Mouse (Mus musculus) limb, embryonic 13.5 days (tissue): ENCODE measurements at regions not wholly inside any gene's neighbourhood (a gene's known extent, or its start where the extent isn't known, plus 50 kb on each side); places are given as distances from the start of the nearest gene placed in this dataset.
A peak's percentile ranks its signal among the peaks of the same experiment; 100 is the strongest.

Experiments used
- ATAC-seq: fragments of 200-750 bp; cut with Nextera tagmentation; 2 replicates; pipeline ENCODE4 v1.8.0; 2017; ENCODE audit warnings: low read depth, moderate number of reproducible peaks, moderate TSS enrichment; ENCODE audit not compliant: low FRiP score
- H3K27ac ChIP-seq: fragments of 300-500 bp; sonication (generic); 2 replicates; pipeline ENCODE4 v1.5.1; 2015; ENCODE audit warnings: inconsistent platforms, mild to moderate bottlenecking, moderate library complexity
- H3K27me3 ChIP-seq: fragments of 300-500 bp; sonication (generic); 2 replicates; pipeline ENCODE4 v1.6.1; 2015; ENCODE audit warnings: mild to moderate bottlenecking, inconsistent platforms
- H3K36me3 ChIP-seq: fragments of 300-500 bp; sonication (generic); 2 replicates; pipeline ENCODE4 v1.6.1; 2015; ENCODE audit warnings: inconsistent platforms, mild to moderate bottlenecking, moderate library complexity
- H3K4me1 ChIP-seq: fragments of 300-500 bp; sonication (generic); 2 replicates; pipeline ENCODE4 v1.6.1; 2015; ENCODE audit warnings: inconsistent platforms
- H3K4me2 ChIP-seq: fragments of 300-500 bp; sonication (generic); replicated peaks from 2 replicates; pipeline ENCODE4 v1.6.1; 2015; ENCODE audit warnings: inconsistent platforms, mild to moderate bottlenecking, moderate library complexity
- H3K4me3 ChIP-seq: fragments of 300-500 bp; sonication (generic); 2 replicates; pipeline ENCODE4 v1.5.1; 2015; ENCODE audit warnings: moderate library complexity, mild to moderate bottlenecking, inconsistent platforms
- H3K9ac ChIP-seq: fragments of 300-500 bp; sonication (generic); 2 replicates; pipeline ENCODE4 v1.6.1; 2015; ENCODE audit warnings: mild to moderate bottlenecking, inconsistent platforms
- H3K9me3 ChIP-seq: fragments of 300-500 bp; sonication (generic); 2 replicates; pipeline ENCODE4 v1.6.1; 2016; ENCODE audit warnings: inconsistent platforms
- WGBS: fragments of 180-500 bp; shearing (Covaris S2); methylation state at CpG from one replicate; pipeline ENCODE4 v1.1.7; 2015; 5-methylcytosine and 5-hydroxymethylcytosine counted together

DNA sequence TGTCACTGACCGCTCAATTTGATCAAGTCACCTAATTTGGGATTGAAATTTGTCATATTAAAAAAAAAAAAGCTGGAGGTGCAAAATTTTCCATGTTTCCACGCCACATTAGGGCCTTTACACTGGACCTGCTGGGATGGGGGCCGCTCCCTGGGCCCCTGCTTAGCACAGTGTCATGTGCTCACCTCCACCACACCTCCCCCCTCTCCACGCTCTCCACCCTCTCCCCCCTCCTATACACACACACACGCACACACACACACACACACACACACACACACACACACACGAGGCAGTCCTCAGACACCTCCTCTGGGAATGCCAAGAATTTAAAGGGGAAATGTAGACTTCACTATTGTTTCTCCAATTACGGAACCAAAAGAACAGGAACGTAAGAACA lies 156.8 kb upstream of the Arid2 start:
- H3K9me3 ChIP-seq = no peaks in the 10 kb centered on the region
- no peak overlapping the region for H3K9ac ChIP-seq
- H3K4me1 ChIP-seq = peaks cover 33% of the 10 kb centered on the region
- WGBS = 65% methylated on average over 7 of the region's 8 CpGs
- H3K4me3 ChIP-seq = no peak overlapping the region
- no peak overlapping the region for H3K27ac ChIP-seq
- ATAC-seq = no peak
- H3K36me3 ChIP-seq = no peaks in the 10 kb centered on the region
- no peak overlapping the region for H3K4me2 ChIP-seq
- H3K27me3 ChIP-seq = no peaks in the 10 kb centered on the region

GRCm38 (mm10) chr15:96131582-96132091 lies 155.7 kb upstream of the Arid2 start:
- no peaks in the 10 kb centered on the region for H3K27me3 ChIP-seq
- ATAC-seq = no peak
- H3K4me3 ChIP-seq = no peak overlapping the region
- H3K9me3 ChIP-seq = no peaks in the 10 kb centered on the region
- H3K27ac ChIP-seq = no peak overlapping the region
- no peak overlapping the region for H3K4me2 ChIP-seq
- H3K9ac ChIP-seq = no peak overlapping the region
- no peaks in the 10 kb centered on the region for H3K36me3 ChIP-seq
- H3K4me1 ChIP-seq = peaks cover 33% of the 10 kb centered on the region

GRCm38 (mm10) chr15:96132636-96133035 lies 154.7 kb upstream of the Arid2 start:
- H3K27ac ChIP-seq = no peak overlapping the region; the same call in 1 of the 2 replicates
- H3K36me3 ChIP-seq = no peaks in the 10 kb centered on the region
- no peaks in the 10 kb centered on the region for H3K27me3 ChIP-seq
- peaks cover 33% of the 10 kb centered on the region for H3K4me1 ChIP-seq
- no peaks in the 10 kb centered on the region for H3K9me3 ChIP-seq
- no peak overlapping the region for H3K4me2 ChIP-seq
- peak; percentile 66; the same call in 1 of the 2 replicates for ATAC-seq
- WGBS = 70% methylated on average over 3 of the region's 3 CpGs
- no peak overlapping the region for H3K4me3 ChIP-seq
- H3K9ac ChIP-seq = no peak overlapping the region

- H3K4me1 ChIP-seq = peaks cover 40% of the 10 kb centered on the region
- WGBS = 26% methylated on average over 13 of the region's 13 CpGs
- ATAC-seq = 0 out of 2 replicates have a peak, but pooled peaks have one; percentile 60
- H3K4me2 ChIP-seq = no peak overlapping the region; the same call in 1 of the 2 replicates
- H3K4me3 ChIP-seq = no peak overlapping the region
- no peak overlapping the region for H3K27ac ChIP-seq
- no peaks in the 10 kb centered on the region for H3K36me3 ChIP-seq
- peaks cover 5% of the 10 kb centered on the region for H3K27me3 ChIP-seq
- no peak overlapping the region for H3K9ac ChIP-seq
- no peaks in the 10 kb centered on the region for H3K9me3 ChIP-seq
Observed at GRCm38 (mm10) chr15:96135250-96135731, 152.0 kb upstream of the Arid2 start.

GRCm38 (mm10) chr15:96135816-96136215 lies 151.5 kb upstream of the Arid2 start:
- H3K4me2 ChIP-seq = no peak overlapping the region
- H3K4me3 ChIP-seq = no peak overlapping the region
- H3K9me3 ChIP-seq = no peaks in the 10 kb centered on the region
- peaks cover 5% of the 10 kb centered on the region for H3K27me3 ChIP-seq
- WGBS = 37% methylated on average over 6 of the region's 6 CpGs
- peaks cover 35% of the 10 kb centered on the region for H3K4me1 ChIP-seq
- ATAC-seq = no peak
- H3K9ac ChIP-seq = no peak overlapping the region
- H3K27ac ChIP-seq = no peak overlapping the region
- no peaks in the 10 kb centered on the region for H3K36me3 ChIP-seq

- WGBS = 89% methylated on average over 17 of the region's 17 CpGs
- no peak overlapping the region for H3K4me3 ChIP-seq
Observed at GRCm38 (mm10) chr15:96137534-96137933, 149.8 kb upstream of the Arid2 start.

DNA sequence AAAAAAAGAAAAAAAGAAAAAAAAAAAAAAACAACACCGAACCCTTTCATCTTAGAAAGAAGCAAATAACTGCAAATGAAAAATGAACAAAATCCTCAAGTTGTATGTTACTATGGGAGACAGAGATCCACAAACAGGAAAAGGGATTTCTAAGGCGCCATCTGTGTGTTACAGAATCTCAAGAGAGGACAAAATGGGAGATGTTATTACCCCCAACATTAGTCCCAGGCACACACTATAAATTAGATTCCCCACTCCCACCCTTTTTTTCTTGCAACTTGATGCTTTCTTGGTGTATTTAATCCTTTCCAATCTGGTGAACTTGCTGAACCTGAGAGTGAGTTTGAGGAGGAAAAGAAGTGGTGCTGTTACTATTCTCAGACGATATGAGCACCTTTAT lies 149.4 kb upstream of the Arid2 start:
- Histone ChIP-seq H3K4me3 (no peak overlapping the region), H3K4me1 (peaks cover 25% of the 10 kb centered on the region; the same call in 1 of the 2 replicates), H3K27me3 (peaks cover 5% of the 10 kb centered on the region), H3K9me3 (no peaks in the 10 kb centered on the region), H3K27ac (no peak overlapping the region), H3K36me3 (no peaks in the 10 kb centered on the region), H3K4me2 (no peak overlapping the region), H3K9ac (no peak overlapping the region)
- 73% methylated on average over 3 of the region's 3 CpGs for WGBS
- ATAC-seq = no peak

More at GRCm38 (mm10) chr15:96137534-96137933, 149.8 kb upstream of the Arid2 start:
- peaks cover 28% of the 10 kb centered on the region; the same call in 1 of the 2 replicates for H3K4me1 ChIP-seq
- peaks cover 5% of the 10 kb centered on the region for H3K27me3 ChIP-seq
- H3K4me2 ChIP-seq = no peak overlapping the region
- no peak overlapping the region for H3K9ac ChIP-seq
- H3K36me3 ChIP-seq = no peaks in the 10 kb centered on the region
- H3K9me3 ChIP-seq = no peaks in the 10 kb centered on the region
- no peak overlapping the region for H3K27ac ChIP-seq
- ATAC-seq = no peak

GRCm38 (mm10) chr15:96153489-96153888 lies 133.8 kb upstream of the Arid2 start:
- H3K4me3 ChIP-seq = no peak overlapping the region
- H3K27me3 ChIP-seq = no peaks in the 10 kb centered on the region
- H3K27ac ChIP-seq = no peak overlapping the region
- H3K4me2 ChIP-seq = no peak overlapping the region
- H3K9ac ChIP-seq = no peak overlapping the region
- ATAC-seq = no peak
- 59% methylated on average over 6 of the region's 6 CpGs for WGBS
- H3K36me3 ChIP-seq = no peaks in the 10 kb centered on the region
- H3K9me3 ChIP-seq = 0 out of 2 replicates have a peak, but pooled peaks cover 8% of the 10 kb centered on the region
- peaks cover 15% of the 10 kb centered on the region; the same call in 1 of the 2 replicates for H3K4me1 ChIP-seq

DNA sequence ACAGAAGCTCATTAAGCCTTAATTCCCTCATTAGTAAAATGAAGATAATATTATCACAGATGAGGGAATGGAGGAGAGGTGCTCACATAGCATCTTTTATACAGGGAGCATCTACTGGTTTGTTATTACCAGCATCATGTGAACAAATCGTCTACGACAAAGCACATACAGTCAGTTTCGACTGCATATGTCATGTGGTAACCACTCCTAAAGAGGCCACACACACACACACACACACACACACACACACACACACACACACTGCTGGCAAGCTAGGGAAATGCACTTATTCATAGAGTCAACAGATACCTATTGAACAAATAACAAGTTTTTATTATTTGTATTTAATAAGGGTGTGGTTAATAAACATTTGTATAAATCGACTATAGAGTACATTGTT lies 129.0 kb upstream of the Arid2 start:
- ATAC-seq = no peak
- Histone ChIP-seq H3K27me3 (no peaks in the 10 kb centered on the region), H3K9ac (no peak overlapping the region), H3K4me2 (no peak overlapping the region), H3K36me3 (no peaks in the 10 kb centered on the region), H3K27ac (no peak overlapping the region), H3K4me3 (no peak overlapping the region), H3K9me3 (no peaks in the 10 kb centered on the region), H3K4me1 (peaks cover 15% of the 10 kb centered on the region; the same call in 1 of the 2 replicates)
- WGBS = 73% methylated on average over 4 of the region's 4 CpGs

DNA sequence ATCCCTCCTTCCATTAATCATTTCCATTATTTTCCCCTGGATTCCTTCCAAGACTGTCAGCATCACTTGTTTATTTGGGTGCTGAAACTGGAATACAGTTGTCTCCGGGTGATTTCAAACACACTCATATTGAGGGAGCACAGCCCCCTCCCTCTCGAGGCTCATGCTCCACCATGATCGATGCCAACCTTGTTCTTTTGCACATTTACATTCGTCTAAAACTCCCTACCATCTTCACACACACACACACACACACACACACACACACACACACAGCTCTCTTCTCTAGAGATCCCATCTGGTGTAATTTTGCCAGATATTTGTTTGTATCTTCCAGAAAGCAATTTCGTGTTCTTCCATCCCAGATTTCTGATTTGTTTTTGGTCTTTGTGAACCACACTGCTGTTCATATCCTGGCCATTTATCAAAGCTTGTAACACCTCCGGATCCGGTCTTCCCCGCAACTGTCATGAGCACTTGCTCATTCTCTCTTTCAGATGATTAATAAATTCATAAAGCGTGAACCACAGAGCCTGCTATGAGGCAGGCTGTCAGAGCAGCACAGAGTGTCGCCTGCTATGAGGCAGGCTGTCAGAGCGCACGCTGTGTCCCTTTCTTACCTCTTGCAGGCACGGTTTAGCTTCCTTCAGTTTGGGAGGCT lies 122.4 kb upstream of the Arid2 start:
- no peaks in the 10 kb centered on the region for H3K36me3 ChIP-seq
- H3K4me3 ChIP-seq = no peak overlapping the region
- H3K9ac ChIP-seq = no peak overlapping the region
- 71% methylated on average over 13 of the region's 13 CpGs for WGBS
- H3K27me3 ChIP-seq = peaks cover 4% of the 10 kb centered on the region
- no peak overlapping the region for H3K27ac ChIP-seq
- no peaks in the 10 kb centered on the region for H3K9me3 ChIP-seq
- no peak for ATAC-seq
- no peak overlapping the region for H3K4me2 ChIP-seq
- peaks cover 6% of the 10 kb centered on the region; the same call in 1 of the 2 replicates for H3K4me1 ChIP-seq

DNA sequence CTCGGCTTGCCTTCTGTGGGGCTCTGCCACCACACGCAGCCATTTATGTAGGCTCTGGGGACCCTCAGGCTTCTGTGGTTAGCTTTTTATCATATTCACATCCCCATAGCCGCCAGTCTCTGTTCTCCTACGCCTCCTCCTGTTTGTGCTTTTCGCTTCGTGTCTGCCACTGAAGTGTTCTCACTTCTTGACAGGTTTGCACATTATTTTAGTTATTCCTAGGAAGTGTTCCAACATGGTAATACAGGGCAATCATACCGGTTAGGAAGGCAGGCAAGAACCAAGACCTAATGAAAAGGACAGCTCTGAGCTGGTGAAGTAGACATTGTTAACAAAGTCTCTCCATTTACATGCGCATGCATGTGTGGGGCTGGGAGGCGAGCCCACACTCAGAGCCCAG lies 120.1 kb upstream of the Arid2 start:
- Histone ChIP-seq H3K9ac (no peak overlapping the region), H3K9me3 (no peaks in the 10 kb centered on the region), H3K36me3 (no peaks in the 10 kb centered on the region), H3K27ac (no peak overlapping the region), H3K4me3 (no peak overlapping the region), H3K4me2 (no peak overlapping the region), H3K27me3 (peaks cover 8% of the 10 kb centered on the region), H3K4me1 (peaks cover 15% of the 10 kb centered on the region)
- no peak for ATAC-seq
- 77% methylated on average over 9 of the region's 9 CpGs for WGBS

DNA sequence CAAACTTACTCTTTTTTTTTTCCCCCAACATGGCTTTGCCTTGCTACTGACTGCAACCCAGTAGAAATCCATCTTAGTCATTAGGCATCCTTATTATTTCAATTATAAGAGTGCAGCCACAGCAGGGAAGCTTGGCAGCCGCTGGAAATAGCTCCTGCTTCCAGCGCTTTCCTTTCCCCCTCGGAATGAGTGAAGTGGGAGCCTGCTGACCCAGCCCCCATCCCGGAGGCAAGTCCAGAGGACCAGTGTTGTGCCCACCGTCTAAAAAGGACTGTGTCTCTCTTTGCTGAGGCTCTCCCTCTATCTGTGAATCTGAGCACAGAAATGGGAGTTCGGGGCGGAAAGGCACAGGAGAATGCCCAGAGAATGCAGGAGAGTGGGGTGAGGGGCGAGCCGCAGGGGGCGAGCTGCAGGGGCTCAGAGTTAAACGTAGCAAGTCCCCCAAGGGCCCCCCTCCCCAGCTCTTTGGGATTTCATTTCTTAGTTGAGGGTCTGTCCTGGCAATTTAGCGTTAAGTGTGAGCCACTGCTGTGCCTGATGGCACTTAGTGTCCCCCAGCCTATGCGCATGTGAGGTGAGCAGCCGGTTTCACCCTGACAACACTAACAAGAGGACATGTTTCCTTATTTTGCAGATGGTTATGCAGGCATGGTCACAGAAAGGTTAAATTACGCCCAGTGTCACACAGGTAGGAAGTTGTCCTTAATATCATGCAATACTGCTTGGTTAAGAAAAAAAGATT lies 117.4 kb upstream of the Arid2 start:
- Histone ChIP-seq H3K27me3 (peaks cover 8% of the 10 kb centered on the region), H3K27ac (no peak overlapping the region; the same call in 1 of the 2 replicates), H3K4me1 (peaks cover 22% of the 10 kb centered on the region), H3K4me2 (peak overlapping the region; percentile 53), H3K9ac (peak overlapping the region; percentile 43; the same call in 1 of the 2 replicates), H3K36me3 (no peaks in the 10 kb centered on the region), H3K4me3 (peak overlapping the region; percentile 21; the same call in 1 of the 2 replicates), H3K9me3 (no peaks in the 10 kb centered on the region)
- 8% methylated on average over 15 of the region's 15 CpGs for WGBS
- no peak for ATAC-seq
